Mouse (Mus musculus) liver, postnatal 0 days (tissue): ENCODE data around the gene Herc1. TPM values are rescaled to one million over a fixed set of nuclear protein-coding genes. Genes with fewer than 3 reads are reported as not detected.

ENCODE experiments used
- ATAC-seq: fragments of 200-750 bp; cut with Nextera tagmentation; 2 replicates; pipeline ENCODE4 v1.8.0; 2017; ENCODE audit warnings: mild to moderate bottlenecking, moderate library complexity
- DNase-seq: peaks from one replicate; pipeline ENCODE4 v3.0.0-alpha.2; 2016
- H3K27ac ChIP-seq: fragments of 300-500 bp; sonication (generic); 2 replicates; pipeline ENCODE4 v1.5.1; 2014; ENCODE audit warnings: antibody characterized with exemption, moderate library complexity, mild to moderate bottlenecking, low read depth
- H3K27me3 ChIP-seq: fragments of 300-500 bp; sonication (generic); 2 replicates; pipeline ENCODE4 v1.6.1; 2014; ENCODE audit warnings: low read length, control low read depth, mixed read lengths; ENCODE audit not compliant: insufficient read depth
- H3K36me3 ChIP-seq: fragments of 300-500 bp; sonication (generic); replicated peaks from 2 replicates; pipeline ENCODE4 v1.6.1; 2014; ENCODE audit warnings: mild to moderate bottlenecking, control low read depth, low read length, moderate library complexity, mixed read lengths; ENCODE audit not compliant: insufficient read depth
- H3K4me1 ChIP-seq: fragments of 300-500 bp; sonication (generic); 2 replicates; pipeline ENCODE4 v1.6.1; 2014; ENCODE audit warnings: antibody characterized with exemption, mild to moderate bottlenecking, control low read depth; ENCODE audit not compliant: insufficient read depth
- H3K4me2 ChIP-seq: fragments of 300-500 bp; sonication (generic); 2 replicates; pipeline ENCODE4 v1.6.1; 2014; ENCODE audit warnings: low read depth, mild to moderate bottlenecking, low read length, moderate library complexity, mixed read lengths
- H3K4me3 ChIP-seq: fragments of 300-500 bp; sonication (generic); 2 replicates; pipeline ENCODE4 v1.5.1; 2014; ENCODE audit warnings: low read depth, low read length
- H3K9ac ChIP-seq: fragments of 300-500 bp; sonication (generic); replicated peaks from 2 replicates; pipeline ENCODE4 v1.6.1; 2014; ENCODE audit warnings: mild to moderate bottlenecking, moderate library complexity
- H3K9me3 ChIP-seq: fragments of 300-500 bp; sonication (generic); 2 replicates; pipeline ENCODE4 v1.6.1; 2016; ENCODE audit warnings: mild to moderate bottlenecking, control low read depth, low read length, mixed read lengths
- CTCF ChIP-seq: sonication (generic); IDR thresholded peaks from 2 replicates; pipeline ENCODE4 v1.5.1; 2016; ENCODE audit warnings: antibody characterized with exemption, low read depth
- EP300 ChIP-seq: IDR thresholded peaks from 2 replicates; pipeline ENCODE4 v1.6.1; 2016; ENCODE audit warnings: antibody characterized with exemption, low read depth, mild to moderate bottlenecking
- WGBS: fragments of 180-500 bp; shearing (Covaris S2); extraction: QIAGEN DNeasy Blood & Tissue Kit; methylation state at CpG from one replicate; pipeline ENCODE4 v1.1.7; 2014; ENCODE audit not compliant: insufficient replicate concordance; 5-methylcytosine and 5-hydroxymethylcytosine counted together
- polyA plus RNA-seq: library from polyadenylated mRNA; unstranded; fragments of >200 nt; fragmentation: Nextera tagmentation; extraction: Ambion mirVana; gene quantifications from 2 replicates; pipeline ENCODE4 v1.2.1, GENCODE M21; 2015

The Herc1 gene
- polyA plus RNA-seq, 1 experiment from 2014 or later: 13.9 TPM

DNA sequence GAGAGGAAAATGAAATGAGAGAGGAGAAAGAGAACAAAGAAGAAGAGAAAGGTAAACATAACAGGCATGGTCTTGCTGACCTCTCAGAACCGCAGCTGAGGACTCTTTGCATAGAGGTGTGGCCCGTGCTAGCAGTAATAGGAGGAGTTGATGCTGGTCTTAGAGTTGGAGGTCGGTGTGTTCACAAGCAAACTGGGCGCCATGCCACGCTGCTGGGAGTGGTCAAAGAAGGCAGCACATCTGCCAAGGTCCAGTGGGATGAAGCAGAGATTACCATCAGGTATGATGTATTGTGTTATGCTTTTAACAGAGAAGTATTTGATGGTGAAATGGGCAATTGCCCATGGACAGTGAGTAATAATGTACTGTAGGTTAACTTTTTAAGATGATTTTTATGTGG lies 98.0 kb downstream of the Herc1 start:
- WGBS: 79% methylated on average over 5 of the region's 5 CpGs
- H3K4me3 ChIP-seq: no peak overlapping the region
- no peak for ATAC-seq
- no peaks in the 10 kb centered on the region for H3K9me3 ChIP-seq
- no peaks in the 10 kb centered on the region for H3K4me1 ChIP-seq
- TF ChIP-seq EP300: no peak
- H3K4me2 ChIP-seq: no peak overlapping the region
- no peak for DNase-seq
- H3K27ac ChIP-seq: no peak overlapping the region
- H3K27me3 ChIP-seq: no peaks in the 10 kb centered on the region
- peaks cover 73% of the 10 kb centered on the region for H3K36me3 ChIP-seq
- H3K9ac ChIP-seq: no peak overlapping the region

DNA sequence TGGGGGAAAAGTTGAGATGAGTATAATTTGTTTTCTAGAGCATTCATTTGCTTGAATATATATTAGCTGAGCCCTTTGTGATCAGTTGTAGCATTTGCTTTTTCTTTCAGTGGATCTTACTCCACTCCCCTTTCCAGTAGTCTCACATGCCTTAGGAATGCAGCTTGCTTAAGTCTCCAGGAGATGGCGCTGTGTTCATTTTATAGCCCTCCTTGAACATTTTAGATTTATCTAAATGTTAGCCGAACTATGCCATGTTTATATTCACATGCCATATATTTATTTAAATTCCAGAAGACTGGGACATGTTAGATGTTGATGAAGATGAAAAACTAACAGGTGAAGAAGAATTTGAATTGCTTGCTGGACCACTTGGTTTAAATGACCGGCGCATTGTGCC lies 114.8 kb downstream of the Herc1 start:
- no peaks in the 10 kb centered on the region for H3K9me3 ChIP-seq
- TF ChIP-seq CTCF (peak; percentile 76), EP300 (no peak)
- no peak for ATAC-seq
- no peaks in the 10 kb centered on the region for H3K27me3 ChIP-seq
- no peak overlapping the region for H3K4me3 ChIP-seq
- no peak overlapping the region for H3K27ac ChIP-seq
- no peak overlapping the region for H3K9ac ChIP-seq
- H3K36me3 ChIP-seq: peaks cover 74% of the 10 kb centered on the region
- no peak for DNase-seq
- WGBS: 57% methylated on average over 4 of the region's 4 CpGs
- no peak overlapping the region for H3K4me2 ChIP-seq
- H3K4me1 ChIP-seq: no peaks in the 10 kb centered on the region

DNA sequence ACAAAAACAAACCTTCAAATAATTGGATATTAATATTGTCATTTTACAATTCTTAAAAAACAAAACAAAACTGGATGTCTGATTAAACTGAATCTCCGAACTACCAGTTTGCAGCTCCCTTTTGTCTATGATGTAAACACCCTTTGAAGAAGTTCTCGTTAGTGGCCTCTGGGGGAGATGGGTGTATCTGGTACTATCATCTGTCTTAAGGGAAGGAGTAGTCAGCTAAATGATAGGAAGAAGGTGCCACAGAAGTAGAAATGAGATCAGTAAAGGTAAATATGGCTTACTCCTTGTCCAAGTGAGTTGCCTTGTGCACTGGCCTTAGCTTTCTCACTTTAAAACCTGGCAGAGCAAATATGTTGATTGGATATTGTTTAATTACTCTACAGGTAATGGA lies 127.5 kb downstream of the Herc1 start:
- TF ChIP-seq EP300: no peak
- DNase-seq (no peak), ATAC-seq (no peak)
- 71% methylated on average over 2 of the region's 2 CpGs for WGBS
- H3K4me3 ChIP-seq: no peak overlapping the region
- H3K9ac ChIP-seq: no peak overlapping the region
- no peaks in the 10 kb centered on the region for H3K9me3 ChIP-seq
- peaks cover 76% of the 10 kb centered on the region for H3K36me3 ChIP-seq
- H3K4me1 ChIP-seq: no peaks in the 10 kb centered on the region
- H3K27me3 ChIP-seq: no peaks in the 10 kb centered on the region
- H3K27ac ChIP-seq: no peak overlapping the region
- no peak overlapping the region for H3K4me2 ChIP-seq

GRCm38 (mm10) chr9:66483429-66483828 lies 133.2 kb downstream of the Herc1 start:
- Histone ChIP-seq H3K36me3 (peaks cover 79% of the 10 kb centered on the region), H3K9ac (no peak overlapping the region), H3K9me3 (no peaks in the 10 kb centered on the region), H3K27ac (no peak overlapping the region), H3K4me3 (no peak overlapping the region), H3K4me1 (no peaks in the 10 kb centered on the region), H3K27me3 (no peaks in the 10 kb centered on the region), H3K4me2 (no peak overlapping the region)
- peak; percentile 62 for ATAC-seq
- DNase-seq: no peak
- TF ChIP-seq EP300 (peak; percentile 87), CTCF (no peak)
- WGBS: 46% methylated on average over 3 of the region's 3 CpGs

GRCm38 (mm10) chr9:66488786-66489185 lies 138.5 kb downstream of the Herc1 start:
- no peaks in the 10 kb centered on the region for H3K4me1 ChIP-seq
- ATAC-seq (no peak), DNase-seq (no peak)
- no peak overlapping the region for H3K27ac ChIP-seq
- TF ChIP-seq CTCF: no peak
- no peak for TF ChIP-seq EP300
- peaks cover 89% of the 10 kb centered on the region for H3K36me3 ChIP-seq
- no peaks in the 10 kb centered on the region for H3K9me3 ChIP-seq
- H3K9ac ChIP-seq: no peak overlapping the region
- H3K27me3 ChIP-seq: no peaks in the 10 kb centered on the region
- H3K4me3 ChIP-seq: no peak overlapping the region
- H3K4me2 ChIP-seq: no peak overlapping the region

DNA sequence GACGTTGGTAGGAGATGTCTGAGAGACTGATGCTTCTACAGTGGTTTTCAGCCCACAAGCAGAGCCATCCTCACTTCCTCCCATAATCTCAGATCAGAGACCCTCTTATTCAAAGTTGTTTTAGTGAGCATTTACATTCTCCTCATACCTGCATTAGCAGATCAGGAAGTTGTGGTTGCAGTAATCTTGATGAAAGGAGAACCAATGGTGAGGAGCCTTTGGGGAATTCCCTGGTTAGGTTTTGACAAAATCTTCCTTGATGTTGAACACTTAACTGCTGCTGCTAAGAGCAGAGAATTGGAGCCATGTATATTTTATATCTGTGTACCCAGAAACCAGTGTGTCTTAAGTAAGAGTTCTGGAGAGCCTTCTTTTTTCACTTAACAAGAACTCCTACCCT lies 142.1 kb downstream of the Herc1 start:
- no peaks in the 10 kb centered on the region for H3K9me3 ChIP-seq
- no peak overlapping the region for H3K9ac ChIP-seq
- no peak overlapping the region for H3K4me2 ChIP-seq
- ATAC-seq (no peak), DNase-seq (no peak)
- H3K4me3 ChIP-seq: no peak overlapping the region
- no peak overlapping the region for H3K27ac ChIP-seq
- peaks cover 89% of the 10 kb centered on the region for H3K36me3 ChIP-seq
- TF ChIP-seq EP300: no peak
- TF ChIP-seq CTCF: no peak
- H3K27me3 ChIP-seq: no peaks in the 10 kb centered on the region
- WGBS: 59% methylated on average over 1 of the region's 1 CpGs
- H3K4me1 ChIP-seq: no peaks in the 10 kb centered on the region

- H3K27me3 ChIP-seq: no peaks in the 10 kb centered on the region
- H3K36me3 ChIP-seq: peaks cover 90% of the 10 kb centered on the region
- H3K4me1 ChIP-seq: no peaks in the 10 kb centered on the region
- DNase-seq (no peak), ATAC-seq (no peak)
- TF ChIP-seq EP300: no peak
- H3K27ac ChIP-seq: no peak overlapping the region
- H3K9ac ChIP-seq: no peak overlapping the region
- no peak overlapping the region for H3K4me2 ChIP-seq
- H3K9me3 ChIP-seq: no peaks in the 10 kb centered on the region
- H3K4me3 ChIP-seq: no peak overlapping the region
Observed at GRCm38 (mm10) chr9:66493992-66494391, 143.7 kb downstream of the Herc1 start.
